ENCODE assay signal across 9 mouse cellular contexts in genomic region chr4:140837879-140838278, GRCm38 (mm10). TPM values are rescaled to one million over a fixed set of nuclear protein-coding genes. Genes with fewer than 3 reads are reported as not detected.
DNase-seq lines count a peak whose midpoint lies in the region; ATAC-seq and TF ChIP-seq lines count a peak whose summit lies in the region.
"Had no signal": no experiment of that assay in that cellular context is flagged by ENCODE, and none has a peak within 500 bp of the region (broad histone marks: within the 10 kb centered on the region; RNA-seq: fewer than 3 reads in every experiment).

No protein-coding gene starts in this region.

- no peaks in the 10 kb centered on the region for H3K9me3 ChIP-seq in MEL (replicated peaks; ENCODE audit: insufficient read depth, low read length)
- H3K9me3 ChIP-seq in liver, postnatal 0 days (ENCODE audit: low read length), result no peaks in the 10 kb centered on the region
- H3K9me3 ChIP-seq: limb, embryonic 12.5 days had no signal

- no peak overlapping the region for H3K27ac ChIP-seq in MEL (ENCODE audit: control insufficient read depth, low read depth, low read length)
- no peak overlapping the region for H3K27ac ChIP-seq in liver, postnatal 0 days (ENCODE audit: low read depth)
- H3K27ac ChIP-seq: limb, embryonic 12.5 days had no signal

- TF ChIP-seq POLR2A in MEL (IDR thresholded peaks at IDR 0.05; ENCODE audit: control insufficient read depth in 1 of 2, insufficient read depth in 1 of 2, low read depth in 1 of 2, low read length in 2 of 2, poor library complexity in 1 of 2), result no peak

- ATAC-seq in liver, postnatal 0 days, result peak; percentile 52; the same call in 1 of the 2 replicates
- ATAC-seq in activated CD4-positive, CD25-positive, alpha-beta regulatory T cell, adult 4 months, result no peak

- H3K36me3 ChIP-seq in MEL (ENCODE audit: control insufficient read depth in 1 of 2, insufficient read depth in 2 of 2, low read length in 2 of 2), result no peaks in the 10 kb centered on the region
- H3K36me3 ChIP-seq in liver, postnatal 0 days (replicated peaks; ENCODE audit: insufficient read depth, low read length), result no peaks in the 10 kb centered on the region
- H3K36me3 ChIP-seq: limb, embryonic 12.5 days had no signal

- no peaks in the 10 kb centered on the region for H3K79me2 ChIP-seq in MEL (ENCODE audit: control insufficient read depth, insufficient read depth, low read length, poor library complexity)

- WGBS in liver, postnatal 0 days (ENCODE audit: insufficient replicate concordance), result 33% methylated on average over 8 of the region's 8 CpGs

- no peak overlapping the region for H3K4me3 ChIP-seq in MEL (ENCODE audit: control insufficient read depth in 1 of 2, insufficient read depth in 1 of 2, low read depth in 2 of 2, low read length in 2 of 2)
- H3K4me3 ChIP-seq in liver, postnatal 0 days (ENCODE audit: low read depth, low read length), result no peak overlapping the region
- H3K4me3 ChIP-seq: limb, embryonic 12.5 days had no signal

- no peak for TF ChIP-seq EP300 in MEL (IDR thresholded peaks at IDR 0.05; ENCODE audit: low read depth in 1 of 2, low read length in 2 of 2)
- no peak for TF ChIP-seq EP300 in liver, postnatal 0 days (IDR thresholded peaks at IDR 0.05; ENCODE audit: low read depth)

- no peak overlapping the region for H3K4me2 ChIP-seq in liver, postnatal 0 days (ENCODE audit: low read depth, low read length)
- H3K4me2 ChIP-seq: limb, embryonic 12.5 days had no signal

- H3K4me1 ChIP-seq in MEL (ENCODE audit: control insufficient read depth in 1 of 2, insufficient read depth in 2 of 2, low read length in 2 of 2), result no peaks in the 10 kb centered on the region
- peaks cover 3% of the 10 kb centered on the region; the same call in 1 of the 2 replicates for H3K4me1 ChIP-seq in liver, postnatal 0 days (ENCODE audit: insufficient read depth)

- H3K9ac ChIP-seq in MEL (ENCODE audit: control insufficient read depth, low read depth, low read length, poor library complexity, severe bottlenecking), result no peak overlapping the region
- H3K9ac ChIP-seq in liver, postnatal 0 days (replicated peaks), result no peak overlapping the region
- H3K9ac ChIP-seq: limb, embryonic 12.5 days had no signal

- H3K27me3 ChIP-seq in MEL (ENCODE audit: control insufficient read depth in 1 of 2, insufficient read depth in 2 of 2, low read length in 2 of 2), result no peaks in the 10 kb centered on the region
- 0 out of 2 replicates have a peak, but pooled peaks cover 8% of the 10 kb centered on the region for H3K27me3 ChIP-seq in liver, postnatal 0 days (ENCODE audit: insufficient read depth, low read length)

- TF ChIP-seq CTCF in MEL (IDR thresholded peaks at IDR 0.05 in 2 of 3, conservative IDR thresholded peaks at IDR 0.05 in 1 of 3; ENCODE audit: control insufficient read depth in 1 of 3, insufficient read depth in 1 of 3, low read depth in 2 of 3, low read length in 3 of 3, poor library complexity in 1 of 3, severe bottlenecking in 1 of 3), result no peak
- TF ChIP-seq CTCF in liver, postnatal 0 days (IDR thresholded peaks at IDR 0.05; ENCODE audit: low read depth), result no peak

- peak; percentile 34 for DNase-seq in kidney, postnatal 10 days
- DNase-seq in kidney, adult 11 months, result no peak
- peak; percentile 81 for DNase-seq in MEL (ENCODE audit: low read depth, low spot score)
- DNase-seq in embryo, embryonic 10.5 days (ENCODE audit: low spot score), result peak; percentile 40
- peak; percentile 46 for DNase-seq in liver, postnatal 0 days
- DNase-seq in layer of hippocampus, postnatal 10 days (ENCODE audit: low spot score in 2 of 2), result no peak
- no peak for DNase-seq in frontal cortex, postnatal 36 days (ENCODE audit: low spot score in 2 of 2)

- no peak for TF ChIP-seq RAD21 in MEL (IDR thresholded peaks at IDR 0.05; ENCODE audit: low read depth, low read length)

TF ChIP-seq in MEL, 35 proteins besides CTCF, POLR2A, EP300 and RAD21:
- TF ChIP-seq HCFC1 (IDR thresholded peaks at IDR 0.05; ENCODE audit: low read depth, low read length), result no peak
- TF ChIP-seq ELF1 (IDR thresholded peaks at IDR 0.05; ENCODE audit: low read depth, low read length), result no peak

RNA-seq across cellular contexts. Expression of gene Padi1, which starts 7.7 kb away (rescaled TPM):
- 0.26 and 0.31 TPM in 2 replicates for total RNA-seq in MEL (2012; rRNA removed)
- polyA plus RNA-seq in MEL (2012; ENCODE audit: insufficient read depth in 1 of 2, insufficient read length in 2 of 2, low read depth in 1 of 2, low replicate concordance in 2 of 2, missing spikeins in 1 of 2), result under 1 TPM in 1 of 2 experiments, not detected in 1; 0.40 TPM
- polyA plus RNA-seq in liver, postnatal 0 days (2015; fragmentation: Nextera tagmentation; extraction: Ambion mirVana), result 0.02 TPM in 1 of 2 replicates, not detected in the other
- not detected for total RNA-seq in layer of hippocampus, postnatal 10 days (2021)
- under 1 TPM; 0.20 to 0.29 TPM for polyA plus RNA-seq in activated CD4-positive, CD25-positive, alpha-beta regulatory T cell, adult 4 months (2017; shearing (Covaris generic))

RNA-seq across cellular contexts. Expression of gene Padi3, which starts 27.4 kb away (rescaled TPM):
- 75.9 and 106 TPM in 2 replicates for total RNA-seq in MEL (2012; rRNA removed)
- 10 to 100 TPM in 1 of 2 experiments, not detected in 1; 73.1 TPM for polyA plus RNA-seq in MEL (2012; ENCODE audit: insufficient read depth in 1 of 2, insufficient read length in 2 of 2, low read depth in 1 of 2, low replicate concordance in 2 of 2, missing spikeins in 1 of 2)
- 0.06 and 0.11 TPM in 2 replicates for polyA plus RNA-seq in liver, postnatal 0 days (2015; fragmentation: Nextera tagmentation; extraction: Ambion mirVana)
- under 1 TPM in 1 of 2 experiments, not detected in 1; 0.11 TPM for total RNA-seq in layer of hippocampus, postnatal 10 days (2021)
- polyA plus RNA-seq in activated CD4-positive, CD25-positive, alpha-beta regulatory T cell, adult 4 months (2017; shearing (Covaris generic)), result under 1 TPM in 1 of 2 experiments, not detected in 1; 0.15 TPM

Comparison
In these comparisons a context has a peak if more than half of its experiments do, and no peak if none do; other contexts are left out.
1. DNase-seq: peak in kidney, postnatal 10 days (single experiment), MEL (single experiment), embryo, embryonic 10.5 days (single experiment) and liver, postnatal 0 days (single experiment); none in kidney, adult 11 months (single experiment), layer of hippocampus, postnatal 10 days (0 of 2) and frontal cortex, postnatal 36 days (0 of 2).